Mouse (Mus musculus) frontal cortex, adult (tissue): ENCODE data around the gene Dennd4a.
A peak's percentile ranks its signal among the peaks of the same experiment; 100 is the strongest.
"Not testable (repeated sequence)": the region's sequence is repeated elsewhere in the genome, so short reads cannot be mapped to it uniquely, and the experiment has no call there.

Experiments
- ATAC-seq: cut with Nextera tagmentation; 2 replicates; pipeline ENCODE4 v1.9.2; 2017; ENCODE audit warnings: mild to moderate bottlenecking, moderate library complexity, mixed read lengths; ENCODE audit not compliant: low TSS enrichment

Dennd4a gene

GRCm38 (mm10) chr9:64811538-64812474 lies 666 bp downstream of the Dennd4a start:
- ATAC-seq = no peak

- no peak for ATAC-seq
These were observed 1.3 kb downstream of the Dennd4a start for GRCm38 (mm10) chr9:64812475-64812860.

DNA sequence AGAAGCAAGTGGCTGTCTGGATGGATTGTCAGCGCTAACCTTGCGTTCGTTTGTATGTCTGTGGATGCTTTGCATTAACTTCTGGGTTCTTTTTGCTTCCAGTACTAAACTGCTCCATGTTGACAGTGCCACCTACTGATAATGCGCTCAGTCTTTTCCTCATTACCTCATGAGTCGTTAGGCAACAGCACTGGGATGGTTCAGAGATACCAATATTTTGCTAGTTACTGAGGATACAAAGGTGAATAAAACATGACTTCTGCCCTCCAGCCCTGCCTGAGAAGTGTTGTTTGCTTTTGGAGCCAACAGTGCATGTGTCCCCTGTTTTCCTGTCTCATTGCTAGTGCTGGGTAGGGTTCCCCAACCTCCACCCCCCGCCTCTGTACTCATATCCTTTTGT lies 3.1 kb downstream of the Dennd4a start:
- no peak for ATAC-seq

DNA sequence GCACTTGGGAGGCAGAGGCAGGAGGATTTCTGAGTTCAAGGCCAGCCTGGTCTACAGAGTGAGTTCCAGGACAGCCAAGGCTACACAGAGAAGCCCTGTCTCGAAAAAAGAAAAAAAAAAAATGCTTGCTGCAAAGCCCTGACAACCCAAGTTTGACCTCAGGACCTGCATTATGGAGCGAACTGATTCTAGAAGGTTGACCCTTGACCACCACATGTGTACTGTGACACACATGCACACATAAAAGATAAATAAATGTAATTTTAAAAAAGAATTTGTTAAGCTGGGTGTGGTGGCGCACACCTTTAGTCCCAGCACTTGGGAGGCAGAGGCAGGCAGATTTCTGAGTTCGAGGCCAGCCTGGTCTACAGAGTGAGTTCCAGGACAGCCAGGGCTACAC lies 8.5 kb downstream of the Dennd4a start:
- ATAC-seq = not testable (repeated sequence)

GRCm38 (mm10) chr9:64820086-64820795 lies 9.1 kb downstream of the Dennd4a start:
- ATAC-seq = no peak

DNA sequence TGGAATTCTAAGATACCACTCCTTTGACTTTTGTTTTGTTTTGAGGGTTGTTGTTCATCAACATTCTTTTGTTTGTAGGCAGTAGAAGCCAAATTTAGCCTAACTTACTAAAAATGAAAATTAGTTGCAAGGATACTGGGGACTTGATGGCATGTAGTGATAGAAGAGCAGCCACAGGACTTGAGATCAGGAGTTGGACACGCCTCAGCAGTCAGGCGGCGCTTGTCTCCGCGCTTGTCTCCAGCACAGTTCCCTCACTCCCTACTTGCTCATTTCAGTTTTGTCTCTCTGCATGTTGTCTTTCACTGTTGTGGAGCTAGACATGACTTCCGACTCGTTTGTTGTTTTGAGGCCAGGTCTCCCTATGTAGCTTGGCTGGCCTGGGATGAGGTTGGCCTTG lies 11.1 kb downstream of the Dennd4a start:
- no peak for ATAC-seq

DNA sequence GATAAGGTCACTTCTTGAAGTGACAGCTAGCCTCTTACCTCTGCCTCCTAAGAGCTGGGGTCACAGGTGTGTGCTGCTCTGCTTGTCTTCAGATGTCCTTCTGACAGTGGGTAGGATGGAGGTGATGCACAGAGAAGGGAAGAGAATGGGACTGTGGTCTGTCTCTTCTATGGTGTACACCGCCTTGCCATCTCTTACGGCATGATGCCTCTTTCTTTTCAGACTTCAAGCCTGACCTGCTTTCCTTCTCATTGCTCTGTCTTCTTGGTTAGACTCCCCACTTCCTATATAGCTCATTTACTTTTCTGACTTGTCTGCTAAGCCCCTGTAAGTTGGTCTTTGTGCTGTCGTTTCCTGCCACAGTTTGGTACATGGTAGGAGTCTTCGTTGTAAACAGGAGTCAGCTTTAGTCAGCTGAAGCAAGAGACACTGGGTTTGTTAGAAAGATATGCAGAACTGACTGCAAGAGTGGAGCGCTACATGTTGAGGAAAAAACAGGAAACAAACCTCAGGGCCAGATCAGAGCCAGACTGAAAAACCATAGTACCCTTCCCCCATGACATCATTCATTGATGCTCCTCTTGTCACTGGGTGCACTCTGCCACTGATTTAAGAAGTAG lies 13.4 kb downstream of the Dennd4a start:
- ATAC-seq = no peak

DNA sequence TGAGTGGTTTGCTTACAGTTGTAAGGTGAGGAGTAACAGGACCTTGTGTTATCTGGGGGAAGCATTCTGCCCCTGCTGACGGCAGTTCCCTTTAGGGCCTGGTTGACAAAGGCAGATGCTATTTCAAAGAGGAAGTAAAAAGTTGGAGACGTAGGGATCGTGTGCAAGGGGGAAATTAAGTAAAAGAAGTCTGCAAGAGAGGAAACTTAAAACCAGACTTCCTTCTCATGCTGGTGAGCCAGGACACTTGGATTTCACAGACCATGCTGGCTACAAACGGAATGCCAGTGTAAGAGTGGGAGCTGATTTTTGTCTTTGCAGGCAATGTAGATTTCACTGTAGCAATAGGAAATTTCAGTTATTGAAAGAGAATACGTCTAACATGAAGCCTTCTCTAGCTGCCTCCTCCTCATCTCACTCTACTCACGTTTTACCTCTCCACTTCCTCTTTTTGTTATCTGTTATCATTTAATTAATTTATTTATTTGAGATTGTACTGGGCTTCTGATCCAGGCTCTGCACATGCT lies 19.0 kb downstream of the Dennd4a start:
- ATAC-seq = no peak

DNA sequence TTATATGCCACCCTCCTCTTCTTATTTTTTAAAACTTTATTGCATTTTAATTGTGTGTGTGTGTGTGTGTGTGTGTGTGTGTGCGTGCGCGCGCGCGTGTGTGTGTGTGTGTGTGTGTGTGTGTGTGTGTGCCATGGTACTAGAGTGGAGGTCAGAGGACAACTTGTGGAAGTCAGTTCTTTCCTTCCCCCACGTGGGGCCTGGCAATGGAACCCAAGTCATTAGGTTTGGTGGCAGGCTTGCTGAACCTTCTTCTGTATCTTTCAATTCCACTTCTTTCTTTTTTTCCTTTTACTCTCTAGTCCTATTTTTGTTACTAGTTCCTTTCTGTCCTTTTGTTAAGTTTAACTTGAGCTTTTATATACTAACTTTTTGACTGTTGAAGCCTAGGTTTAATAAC lies 19.5 kb downstream of the Dennd4a start:
- no peak for ATAC-seq

GRCm38 (mm10) chr9:64831760-64832159 lies 20.6 kb downstream of the Dennd4a start:
- no peak for ATAC-seq

DNA sequence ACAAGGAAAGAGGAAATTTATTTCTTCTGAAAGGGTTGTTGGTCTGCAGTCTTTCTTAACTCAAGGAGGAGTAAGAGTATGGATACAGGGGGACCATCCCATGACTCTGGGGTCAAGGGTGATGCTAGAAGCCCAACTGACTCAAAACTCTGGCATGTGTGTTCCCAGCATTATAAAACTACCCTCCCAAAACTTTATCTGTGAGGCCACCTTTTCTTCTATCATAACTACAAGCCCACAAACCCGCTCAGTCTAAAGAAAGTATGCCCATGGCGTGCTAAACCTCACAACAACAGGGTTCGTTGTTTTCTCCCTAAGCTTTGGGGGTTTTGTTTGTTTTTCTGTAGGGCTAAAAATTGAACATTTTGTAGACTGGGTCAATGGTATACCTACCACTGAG lies 23.3 kb downstream of the Dennd4a start:
- no peak for ATAC-seq

DNA sequence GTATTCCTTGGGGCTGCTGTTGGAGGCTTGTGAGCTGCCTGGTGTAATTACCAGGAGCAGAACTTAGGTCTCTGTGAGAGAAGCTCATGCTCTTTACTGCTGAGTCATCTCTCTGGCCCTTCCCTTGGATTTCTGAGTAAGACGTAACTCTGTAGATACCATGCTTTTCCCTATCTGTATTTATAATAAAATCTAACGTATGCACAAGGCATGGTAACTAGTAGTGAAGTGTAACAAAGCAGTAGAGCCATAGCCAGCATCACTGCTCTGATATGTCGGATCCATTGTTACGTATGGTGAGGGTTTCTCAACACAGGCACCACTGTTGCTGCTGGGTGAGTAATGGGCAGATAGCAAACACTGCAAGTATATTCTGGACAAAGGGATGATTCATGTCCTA lies 34.2 kb downstream of the Dennd4a start:
- no peak for ATAC-seq

DNA sequence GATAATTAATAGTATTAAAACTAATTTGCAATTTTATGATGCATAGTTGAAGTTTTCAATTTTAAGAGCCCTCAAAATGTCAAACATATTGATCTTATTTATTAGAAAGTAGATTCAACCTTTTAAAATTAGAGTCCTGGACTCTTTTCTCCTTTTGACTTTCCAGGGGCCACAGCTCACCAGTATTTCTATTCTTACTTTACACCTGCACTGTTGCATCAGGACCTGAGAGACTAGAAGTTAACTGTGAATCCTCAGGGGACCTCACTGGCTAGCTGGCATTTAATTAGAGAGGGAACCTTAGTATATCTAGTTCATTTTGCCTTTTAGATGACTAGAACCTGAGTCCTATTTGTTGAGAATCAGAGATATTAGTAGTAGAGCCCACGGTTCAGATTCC lies 38.4 kb downstream of the Dennd4a start:
- no peak for ATAC-seq

DNA sequence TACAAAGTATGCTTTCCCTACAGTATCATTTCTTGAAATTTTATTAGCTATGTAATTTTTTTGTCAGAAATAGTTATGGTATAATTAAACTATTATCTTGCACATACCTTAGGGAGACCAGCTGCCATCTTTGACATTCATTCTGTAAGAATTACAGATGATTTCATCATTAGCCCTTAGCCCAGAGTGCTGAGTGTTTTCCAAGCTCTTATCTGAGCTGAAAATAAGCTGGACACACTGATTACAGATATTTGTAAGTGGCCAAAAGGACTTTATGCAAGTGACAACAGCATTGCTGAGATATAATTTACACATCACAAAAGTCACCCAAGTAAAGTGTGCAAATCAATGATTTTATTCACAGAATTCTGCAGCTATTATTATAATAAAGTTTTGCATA lies 48.9 kb downstream of the Dennd4a start:
- ATAC-seq = no peak

DNA sequence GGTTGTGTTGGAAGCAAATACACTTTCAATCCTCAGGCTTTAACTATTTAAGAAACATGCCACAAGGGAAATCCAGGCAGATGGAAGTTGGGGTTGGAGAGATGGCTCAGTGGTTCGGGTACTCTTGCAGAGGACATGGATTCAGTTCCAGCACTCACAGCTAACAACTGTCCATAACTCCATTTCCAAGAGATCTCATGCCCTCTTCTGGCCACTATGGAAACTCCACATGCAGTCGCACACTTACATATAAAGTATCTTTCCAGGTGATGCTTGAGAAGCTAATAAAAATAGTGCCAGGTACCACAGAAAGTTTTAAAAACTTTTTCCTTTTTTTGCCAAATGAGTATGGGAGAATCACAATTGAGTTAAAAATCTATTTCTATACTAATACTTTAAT lies 51.5 kb downstream of the Dennd4a start:
- ATAC-seq = no peak

DNA sequence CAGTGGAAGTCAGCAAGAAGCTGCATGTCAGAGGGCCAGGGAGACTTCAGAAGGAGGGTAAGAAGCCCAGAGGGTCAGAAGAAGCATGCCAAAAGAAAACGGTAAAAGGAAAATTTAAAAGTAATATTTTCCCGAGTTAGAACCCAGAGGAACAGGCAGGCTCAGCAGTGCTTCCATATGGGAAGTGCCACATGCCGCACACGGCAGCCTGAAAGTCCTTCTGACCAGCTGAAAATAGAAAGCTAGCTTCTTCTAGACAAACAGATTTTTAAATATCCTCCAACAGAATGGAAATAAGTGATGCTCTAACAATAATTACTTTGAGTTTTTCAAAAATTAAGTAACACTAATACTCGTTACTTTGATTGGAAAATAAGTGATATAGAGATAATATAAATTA lies 74.9 kb downstream of the Dennd4a start:
- ATAC-seq = peak; percentile 55; the same call in 1 of the 2 replicates

GRCm38 (mm10) chr9:64896605-64897004 lies 85.5 kb downstream of the Dennd4a start:
- peak; percentile 72; the same call in 1 of the 2 replicates for ATAC-seq

DNA sequence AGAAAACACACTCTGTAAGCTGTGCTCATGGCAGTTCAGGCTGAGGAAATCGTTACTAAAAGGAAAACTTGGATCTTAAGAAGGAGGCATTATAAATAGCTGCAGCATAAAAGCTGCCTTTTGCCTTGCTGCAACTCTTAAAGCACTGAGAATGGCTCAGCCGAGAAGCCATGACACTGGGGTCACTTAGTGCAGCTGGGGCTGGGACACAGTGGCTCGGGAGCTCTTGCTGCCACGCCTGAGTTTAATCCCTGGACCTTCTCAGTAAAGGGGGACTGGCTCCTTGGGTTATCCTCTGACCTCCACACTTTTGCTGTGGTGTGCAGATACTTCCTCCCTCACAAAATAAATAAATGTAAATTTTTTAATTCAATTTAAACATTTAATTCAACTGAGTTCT lies 91.7 kb downstream of the Dennd4a start:
- ATAC-seq = peak; percentile 56

DNA sequence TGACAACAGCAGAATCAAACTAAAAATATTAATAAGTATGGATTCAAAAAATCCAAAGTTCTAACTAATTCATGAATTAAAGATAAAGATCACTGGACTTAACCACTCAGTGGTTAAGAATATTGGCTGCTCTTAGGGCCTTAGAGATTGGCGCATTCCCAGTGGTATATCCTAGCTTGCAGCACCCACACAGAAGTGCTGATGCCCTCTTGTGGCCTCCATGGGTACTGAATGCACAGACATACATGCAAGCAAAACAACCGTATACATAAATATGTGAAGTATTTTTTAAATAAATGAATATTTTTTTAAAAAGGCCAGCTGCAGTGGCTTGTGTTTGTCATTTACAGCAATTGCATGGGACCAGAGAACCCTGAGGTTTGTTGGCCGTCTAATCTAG lies 92.2 kb downstream of the Dennd4a start:
- no peak for ATAC-seq

DNA sequence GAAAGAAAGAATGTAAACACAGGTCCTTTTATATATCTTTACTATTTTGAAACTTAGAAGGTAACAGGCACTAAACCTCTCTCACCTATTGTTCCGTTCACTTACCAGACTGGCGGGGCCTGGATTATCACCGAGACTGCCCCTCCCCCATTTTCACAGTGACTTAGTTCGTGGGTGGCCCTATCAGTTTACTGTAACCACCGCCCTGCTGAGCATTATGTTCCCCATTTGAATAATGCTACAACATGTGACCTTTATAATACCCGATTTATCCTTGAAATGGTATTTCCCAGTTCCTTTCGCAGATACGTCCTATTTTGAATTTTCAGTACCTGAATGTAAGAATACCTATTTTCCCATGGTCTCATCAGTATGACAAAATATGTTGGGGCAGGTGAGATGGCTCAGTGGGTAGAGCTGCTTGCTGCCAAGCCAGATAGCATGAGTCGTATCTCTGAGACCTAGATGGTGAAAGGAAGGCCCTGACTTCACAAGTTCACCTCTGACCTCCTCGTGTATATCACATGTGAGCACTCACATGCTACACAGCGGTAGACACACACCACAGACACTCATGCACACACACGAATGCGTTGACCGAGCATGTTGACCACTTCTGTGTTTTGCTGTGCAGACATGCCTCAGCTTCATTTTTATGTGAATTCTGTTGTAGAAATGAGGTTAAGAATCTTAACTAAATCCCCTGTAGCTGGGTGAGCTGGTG lies 93.9 kb downstream of the Dennd4a start:
- no peak for ATAC-seq

GRCm38 (mm10) chr9:64907441-64907840 lies 96.3 kb downstream of the Dennd4a start:
- no peak for ATAC-seq

DNA sequence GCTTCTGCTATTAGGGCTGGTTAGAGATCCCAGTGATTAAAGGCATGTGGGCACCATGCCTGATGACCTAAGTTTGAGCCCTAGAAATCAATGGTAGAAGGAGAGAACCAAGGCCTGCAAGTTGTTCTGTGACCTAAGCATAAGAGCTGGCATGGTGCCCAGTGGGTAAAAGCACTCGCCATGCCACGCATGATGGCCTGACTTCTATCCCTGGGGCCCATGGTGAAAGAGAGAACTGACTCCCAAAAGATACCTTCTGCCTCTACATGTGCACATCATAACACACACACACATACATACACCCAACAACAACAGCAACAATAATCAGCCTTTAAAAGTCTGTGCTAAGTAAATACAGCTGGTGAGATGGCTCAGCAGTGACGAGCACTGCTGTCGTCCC lies 102.3 kb downstream of the Dennd4a start:
- no peak for ATAC-seq
